Mouse (Mus musculus) c-Kit-positive CD71-negative TER-119-negative erythroid progenitor cells, embryonic 14.5 days (primary cell): ENCODE data around the gene Ypel5.
A peak's percentile ranks its signal among the peaks of the same experiment; 100 is the strongest.

ENCODE experiments used
- DNase-seq: peaks from one replicate; pipeline ENCODE4 v3.0.0-alpha.2; 2013; ENCODE audit warnings: low read depth

Ypel5 gene

GRCm38 (mm10) chr17:72844393-72844792 is 8.1 kb downstream of the Ypel5 start:
- DNase-seq, result no peak

GRCm38 (mm10) chr17:72844949-72845490 is 8.8 kb downstream of the Ypel5 start:
- DNase-seq, result no peak

- no peak for DNase-seq
Measured at GRCm38 (mm10) chr17:72845521-72845920, 9.3 kb downstream of the Ypel5 start.

GRCm38 (mm10) chr17:72855298-72855697 is 19.0 kb downstream of the Ypel5 start:
- no peak for DNase-seq

GRCm38 (mm10) chr17:72857677-72858633 is 21.7 kb downstream of the Ypel5 start:
- peak; percentile 39 for DNase-seq

DNA sequence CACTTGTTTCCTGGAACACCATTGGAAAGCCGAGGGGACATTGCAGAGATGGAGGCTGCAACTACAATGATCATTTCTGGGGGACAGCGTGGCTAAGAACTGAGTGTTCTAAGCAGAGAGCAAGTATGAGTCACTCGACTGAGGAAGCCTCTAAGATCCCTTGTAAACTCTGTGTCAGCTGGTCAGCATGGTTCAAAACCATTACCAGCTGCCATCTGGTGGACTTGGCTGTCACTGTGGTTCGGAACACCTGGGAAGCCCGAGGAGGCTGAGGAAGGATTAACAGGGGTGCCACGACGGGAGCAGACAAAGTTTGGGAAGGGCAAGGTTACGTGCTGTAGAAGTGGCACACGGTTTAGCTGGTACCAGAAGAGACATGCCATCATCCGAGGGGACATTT is 27.0 kb downstream of the Ypel5 start:
- DNase-seq, result no peak

DNA sequence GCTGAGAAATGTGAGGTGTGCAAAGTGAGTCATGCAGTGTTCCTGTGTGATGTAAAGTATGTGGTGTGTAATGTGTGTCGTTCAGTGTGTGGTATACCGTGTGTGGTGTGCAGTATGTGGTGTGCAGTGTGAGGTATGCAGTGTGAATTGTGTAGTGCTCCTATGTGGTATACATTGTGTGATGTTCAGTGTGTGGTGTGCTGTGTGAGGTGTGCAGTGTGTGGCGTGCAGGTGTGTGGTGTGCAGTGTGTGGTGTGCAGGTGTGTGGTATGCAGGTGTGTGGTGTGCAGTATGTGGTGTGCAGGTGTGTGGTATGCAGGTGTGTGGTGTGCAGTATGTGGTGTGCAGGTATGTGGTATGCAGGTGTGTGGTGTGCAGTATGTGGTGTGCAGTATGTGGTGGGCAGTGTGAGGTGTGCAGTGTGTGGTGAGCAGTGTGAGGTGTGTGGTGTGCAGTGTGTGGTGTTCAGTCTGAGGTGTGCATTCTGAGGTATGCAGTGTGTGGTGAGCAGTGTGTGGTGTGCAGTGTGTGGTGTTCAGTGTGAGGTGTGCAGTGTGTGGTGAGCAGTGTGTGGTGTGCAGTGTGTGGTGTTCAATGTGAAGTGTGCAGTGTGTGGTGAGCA is 30.5 kb downstream of the Ypel5 start:
- no peak for DNase-seq

- DNase-seq, result no peak
Measured at GRCm38 (mm10) chr17:72868181-72868580, 31.9 kb downstream of the Ypel5 start.

DNA sequence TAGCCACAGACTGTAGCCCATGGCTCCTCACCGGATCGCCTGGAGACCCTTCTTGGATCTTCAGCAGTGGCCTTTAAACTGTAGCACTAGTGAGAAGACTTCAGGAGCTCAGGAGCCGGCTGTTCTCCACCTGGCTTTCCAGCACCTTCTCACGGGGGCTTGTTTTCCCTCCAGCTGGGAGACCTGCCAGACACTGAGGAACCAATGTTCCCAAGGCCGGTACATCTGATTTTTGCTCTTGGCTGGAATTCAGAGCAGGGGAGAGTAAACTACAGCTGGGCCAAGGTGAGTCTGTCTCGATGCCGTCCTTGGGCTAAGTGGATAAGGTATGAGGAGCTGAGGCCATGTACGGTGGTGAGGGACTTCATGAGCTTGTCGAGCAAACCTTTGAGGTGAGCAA is 42.7 kb downstream of the Ypel5 start:
- DNase-seq, result no peak

DNA sequence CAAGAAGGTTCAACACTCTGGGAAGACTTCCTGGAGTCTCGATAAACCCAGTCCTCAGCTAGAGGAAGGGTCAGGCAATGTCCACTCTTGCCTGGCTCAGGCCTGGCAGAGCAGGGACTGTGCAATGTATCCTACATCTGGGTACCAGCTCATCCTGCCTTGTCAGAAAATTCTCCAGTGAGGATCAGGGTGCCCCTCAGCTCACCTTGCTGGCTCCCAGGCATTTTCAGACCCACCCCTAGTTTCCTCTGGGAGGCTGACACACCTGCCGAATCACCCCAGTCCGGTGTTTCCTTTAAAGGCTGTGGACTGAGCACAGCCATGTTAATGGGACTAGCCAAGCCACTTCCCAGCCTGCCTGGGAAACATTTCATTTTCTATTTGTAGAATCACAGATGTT is 43.9 kb downstream of the Ypel5 start:
- no peak for DNase-seq

GRCm38 (mm10) chr17:72881051-72881450 is 44.8 kb downstream of the Ypel5 start:
- no peak for DNase-seq

DNA sequence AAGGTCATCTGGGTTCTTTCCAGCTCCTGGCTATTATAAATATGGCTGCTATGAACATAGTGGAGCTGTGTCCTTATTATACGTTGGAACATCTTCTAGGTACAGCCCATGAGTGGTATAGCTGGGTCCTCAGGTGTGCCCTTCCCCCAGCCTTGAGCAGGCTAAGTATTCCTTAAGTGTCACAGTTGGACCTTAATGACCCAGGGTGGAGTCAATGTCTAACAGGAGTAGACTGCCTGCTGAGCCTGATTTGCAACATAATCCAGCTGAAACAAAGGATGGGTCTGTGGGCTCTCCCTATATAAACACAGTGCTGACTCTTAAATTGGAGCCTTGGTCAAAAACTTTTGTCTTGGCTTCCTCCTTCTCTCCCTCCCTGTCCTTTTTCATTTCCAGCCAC is 45.6 kb downstream of the Ypel5 start:
- no peak for DNase-seq

- peak; percentile 38 for DNase-seq
Measured at GRCm38 (mm10) chr17:72889556-72890397, 53.5 kb downstream of the Ypel5 start.

GRCm38 (mm10) chr17:72890398-72890898 is 54.2 kb downstream of the Ypel5 start:
- DNase-seq, result no peak

GRCm38 (mm10) chr17:72891556-72891955 is 55.3 kb downstream of the Ypel5 start:
- DNase-seq, result no peak

DNA sequence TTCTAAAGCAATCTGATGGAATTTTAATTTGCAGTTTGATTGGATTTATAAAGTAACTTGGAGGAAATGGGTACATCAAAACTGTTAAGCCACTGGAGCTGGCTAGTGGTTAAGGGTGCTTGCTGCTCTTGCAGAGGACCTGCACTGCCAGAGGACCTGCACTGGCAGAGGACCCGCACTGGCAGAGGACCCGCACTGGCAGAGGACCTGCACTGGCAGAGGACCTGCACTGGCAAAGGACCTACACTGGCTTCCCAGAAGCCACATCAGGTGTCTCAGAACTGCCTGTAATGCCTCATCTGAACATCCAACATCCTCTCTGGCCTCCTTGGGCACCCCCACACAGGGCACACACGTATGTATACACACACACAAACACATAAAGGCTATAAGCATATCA is 59.3 kb downstream of the Ypel5 start:
- DNase-seq, result no peak

- DNase-seq, result no peak
Measured at GRCm38 (mm10) chr17:72897076-72897475, 60.8 kb downstream of the Ypel5 start.

DNA sequence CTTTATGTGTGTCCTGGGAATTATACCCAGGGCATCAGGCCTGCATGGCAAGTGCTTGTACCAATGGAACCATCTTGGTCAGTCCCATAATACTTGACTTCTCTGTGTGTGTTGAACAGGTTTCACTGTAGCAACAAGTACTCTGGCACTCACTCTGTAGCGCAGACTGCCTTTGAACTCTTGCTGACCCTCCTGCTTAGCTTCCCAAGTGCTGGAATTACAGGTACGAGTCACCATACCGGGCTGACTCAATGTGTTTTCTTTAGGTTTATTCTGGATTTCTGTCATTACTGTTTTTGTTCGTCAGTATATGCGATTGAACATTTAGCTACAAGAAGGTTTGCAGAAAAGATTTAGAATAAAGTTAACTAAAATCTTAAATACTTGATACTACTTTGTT is 61.7 kb downstream of the Ypel5 start:
- DNase-seq, result no peak

- no peak for DNase-seq
Measured at GRCm38 (mm10) chr17:72898775-72899174, 62.5 kb downstream of the Ypel5 start.
